Comparison of ENCODE assay signal across 8 mouse cellular contexts in the genomic region with DNA sequence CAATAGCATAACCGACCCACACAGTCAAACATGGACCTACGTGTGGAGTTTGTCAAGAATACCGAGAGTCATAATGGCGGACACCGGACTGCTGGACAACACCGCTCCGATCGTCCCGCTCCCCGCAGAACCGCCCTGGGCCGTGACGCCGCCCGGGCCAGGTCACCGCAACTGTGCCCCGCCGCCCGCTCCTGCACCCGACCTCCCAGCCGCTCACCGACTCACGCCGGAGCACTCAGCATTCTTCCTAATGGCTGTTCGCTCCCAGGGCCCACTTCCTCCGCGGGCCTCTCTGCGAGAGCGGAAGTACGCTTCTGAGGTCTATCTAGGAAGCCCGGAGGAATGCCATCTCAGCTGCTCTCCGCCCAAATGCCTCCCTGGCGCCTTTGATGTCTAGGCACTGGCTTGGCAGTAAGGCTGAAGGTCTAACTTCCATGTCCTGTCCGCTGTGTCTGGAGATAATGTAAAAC. TPM values are rescaled to one million over a fixed set of nuclear protein-coding genes. Genes with fewer than 3 reads are reported as not detected.
DNase-seq lines count a peak whose midpoint lies in the region; ATAC-seq and TF ChIP-seq lines count a peak whose summit lies in the region.

A gene (minus strand): TSS at position 310 of the 470 bp plus-strand sequence.

- TF ChIP-seq CTCF in kidney, adult 2 months (conservative IDR thresholded peaks at IDR 0.05; ENCODE audit: insufficient read depth, insufficient read length, low read depth, low read length): no peak
- no peak for TF ChIP-seq CTCF in spleen, adult 2 months (IDR thresholded peaks at IDR 0.05; ENCODE audit: extremely low read depth, insufficient read depth, insufficient read length, insufficient replicate concordance)

- peaks cover 19% of the 10 kb centered on the region for H3K4me1 ChIP-seq in embryonic facial prominence, embryonic 13.5 days
- H3K4me1 ChIP-seq in kidney, adult 2 months (ENCODE audit: control insufficient read depth, insufficient read depth, low read length): peaks cover 3% of the 10 kb centered on the region; the same call in 1 of the 2 replicates
- peaks cover 7% of the 10 kb centered on the region; the same call in 1 of the 2 replicates for H3K4me1 ChIP-seq in limb, embryonic 12.5 days (replicated peaks)
- H3K4me1 ChIP-seq in midbrain, embryonic 15.5 days: peaks cover 17% of the 10 kb centered on the region
- peaks cover 4% of the 10 kb centered on the region; the same call in 1 of the 2 replicates for H3K4me1 ChIP-seq in spleen, adult 2 months (ENCODE audit: control insufficient read depth, insufficient read depth, insufficient read length)

- H3K9me3 ChIP-seq in embryonic facial prominence, embryonic 13.5 days: peaks cover 8% of the 10 kb centered on the region
- peaks cover 26% of the 10 kb centered on the region for H3K9me3 ChIP-seq in limb, embryonic 12.5 days
- H3K9me3 ChIP-seq in midbrain, embryonic 15.5 days: peaks cover 4% of the 10 kb centered on the region; the same call in 1 of the 2 replicates

- H3K4me2 ChIP-seq in embryonic facial prominence, embryonic 13.5 days: peak within 1 kb of the TSS; percentile 72
- H3K4me2 ChIP-seq in limb, embryonic 12.5 days: peak within 1 kb of the TSS; percentile 68
- peak within 1 kb of the TSS; percentile 72 for H3K4me2 ChIP-seq in midbrain, embryonic 15.5 days

- no peaks in the 10 kb centered on the region for H3K27me3 ChIP-seq in embryonic facial prominence, embryonic 13.5 days
- H3K27me3 ChIP-seq in kidney, adult 2 months (replicated peaks; ENCODE audit: control insufficient read depth, insufficient read depth, low read length): no peaks in the 10 kb centered on the region
- H3K27me3 ChIP-seq in limb, embryonic 12.5 days: no peaks in the 10 kb centered on the region
- H3K27me3 ChIP-seq in midbrain, embryonic 15.5 days (replicated peaks): no peaks in the 10 kb centered on the region
- H3K27me3 ChIP-seq in spleen, adult 2 months (ENCODE audit: control insufficient read depth, insufficient read depth, low read length): no peaks in the 10 kb centered on the region

- peak within 1 kb of the TSS; percentile 79 for H3K27ac ChIP-seq in embryonic facial prominence, embryonic 13.5 days
- H3K27ac ChIP-seq in kidney, adult 2 months (ENCODE audit: insufficient read depth, low read depth, low read length): peak within 1 kb of the TSS; percentile 78
- H3K27ac ChIP-seq in limb, embryonic 12.5 days: peak within 1 kb of the TSS; percentile 75
- H3K27ac ChIP-seq in midbrain, embryonic 15.5 days: peak within 1 kb of the TSS; percentile 80
- H3K27ac ChIP-seq in spleen, adult 2 months (ENCODE audit: insufficient read depth, low read length): peak within 1 kb of the TSS; percentile 85

- peak within 1 kb of the TSS; percentile 95 for H3K9ac ChIP-seq in embryonic facial prominence, embryonic 13.5 days
- H3K9ac ChIP-seq in limb, embryonic 12.5 days (replicated peaks): peak within 1 kb of the TSS; percentile 93
- peak within 1 kb of the TSS; percentile 91 for H3K9ac ChIP-seq in midbrain, embryonic 15.5 days

- peak within 1 kb of the TSS; percentile 90 for H3K4me3 ChIP-seq in embryonic facial prominence, embryonic 13.5 days
- peak within 1 kb of the TSS; percentile 96 for H3K4me3 ChIP-seq in kidney, adult 2 months (ENCODE audit: insufficient read depth, low read depth, low read length)
- peak within 1 kb of the TSS; percentile 78 for H3K4me3 ChIP-seq in limb, embryonic 12.5 days (replicated peaks)
- H3K4me3 ChIP-seq in midbrain, embryonic 15.5 days: peak within 1 kb of the TSS; percentile 93
- H3K4me3 ChIP-seq in spleen, adult 2 months (ENCODE audit: extremely low read depth, insufficient read depth, insufficient read length): peak within 1 kb of the TSS; percentile 99

- WGBS in embryonic facial prominence, embryonic 13.5 days: under 1% methylated on average over 34 of the region's 34 CpGs
- under 1% methylated on average over 34 of the region's 34 CpGs for WGBS in kidney, adult 2 months
- WGBS in limb, embryonic 12.5 days: under 1% methylated on average over 34 of the region's 34 CpGs
- under 1% methylated on average over 34 of the region's 34 CpGs for WGBS in midbrain, embryonic 15.5 days
- 2% methylated on average over 34 of the region's 34 CpGs for WGBS in spleen, adult 2 months

- peak; percentile 43 for TF ChIP-seq POLR2A in kidney, adult 2 months (IDR thresholded peaks at IDR 0.05; ENCODE audit: low read depth, low read length)
- TF ChIP-seq POLR2A in spleen, adult 2 months (IDR thresholded peaks at IDR 0.05; ENCODE audit: low read depth, low read length): no peak; the same call in 1 of the 2 replicates

- ATAC-seq in embryonic facial prominence, embryonic 13.5 days (ENCODE audit: insufficient number of reproducible peaks, insufficient read depth, low FRiP score, low TSS enrichment, low read depth): peak; percentile 78; the same call in 1 of the 2 replicates
- peak; percentile 88 for ATAC-seq in limb, embryonic 12.5 days (ENCODE audit: insufficient number of reproducible peaks, insufficient read depth, low FRiP score, low TSS enrichment, low read depth)
- peak; percentile 95 for ATAC-seq in midbrain, embryonic 15.5 days (replicated peaks)

- H3K36me3 ChIP-seq in embryonic facial prominence, embryonic 13.5 days: peaks cover 18% of the 10 kb centered on the region
- peaks cover 11% of the 10 kb centered on the region for H3K36me3 ChIP-seq in kidney, adult 2 months (ENCODE audit: control insufficient read depth, insufficient read depth, low read length)
- peaks cover 21% of the 10 kb centered on the region for H3K36me3 ChIP-seq in limb, embryonic 12.5 days
- peaks cover 12% of the 10 kb centered on the region for H3K36me3 ChIP-seq in midbrain, embryonic 15.5 days (replicated peaks)
- peaks cover 13% of the 10 kb centered on the region for H3K36me3 ChIP-seq in spleen, adult 2 months (ENCODE audit: control insufficient read depth, insufficient read depth, low read length)

- peak; percentile 89 for DNase-seq in 3134 (ENCODE audit: extremely low read depth, insufficient read length, low spot score)
- peak; percentile 85 to 88 for DNase-seq in adrenal gland, postnatal 36 days
- peak; percentile 85 to 87 for DNase-seq in heart, adult 18-20 months
- peak; percentile 90 for DNase-seq in kidney, adult 2 months
- peak; percentile 74 to 75 for DNase-seq in spleen, adult 2 months (ENCODE audit: low read depth in 1 of 2, low spot score in 2 of 2)

RNA-seq across cellular contexts. Expression of the gene that starts here (rescaled TPM):
- 100 to 1,000 TPM in 1 of 2 experiments, 10 to 100 TPM in 1; 93.8 to 116 TPM for total RNA-seq in adrenal gland, postnatal 36 days (2021)
- 78.0 and 80.8 TPM in 2 replicates for polyA plus RNA-seq in embryonic facial prominence, embryonic 13.5 days (2015; fragmentation: Nextera tagmentation; extraction: Ambion mirVana)
- total RNA-seq in heart, adult 18-20 months (2021): 10 to 100 TPM; 55.1 to 62.7 TPM
- 26.9 and 30.0 TPM in 2 replicates for polyA plus RNA-seq in kidney, adult 2 months (2012; rRNA removed)
- 107 and 109 TPM in 2 replicates for polyA plus RNA-seq in limb, embryonic 12.5 days (2016; fragmentation: Nextera tagmentation; extraction: Ambion mirVana)
- 110 and 130 TPM in 2 replicates for polyA plus RNA-seq in midbrain, embryonic 15.5 days (2015; fragmentation: Nextera tagmentation; extraction: Ambion mirVana)
- polyA plus RNA-seq in spleen, adult 2 months (2012; rRNA removed): 20.0 and 25.1 TPM in 2 replicates

Comparison
In these comparisons a context has a peak if more than half of its experiments do, and no peak if none do; other contexts are left out.
1. Peak in every context shown above with its lines: DNase-seq, ATAC-seq, H3K4me3 ChIP-seq and H3K27ac ChIP-seq.